Mouse (Mus musculus) lung, embryonic 14.5 days (tissue): ENCODE measurements around the gene Gm5127. TPM values are rescaled to one million over a fixed set of nuclear protein-coding genes. Genes with fewer than 3 reads are reported as not detected.

Experiments used
- ATAC-seq: fragments of 200-750 bp; cut with Nextera tagmentation; 2 replicates; pipeline ENCODE4 v1.8.0; 2017; ENCODE audit warnings: mild to moderate bottlenecking, moderate TSS enrichment, moderate library complexity; ENCODE audit not compliant: insufficient read depth
- DNase-seq: peaks from one replicate; pipeline ENCODE4 v3.0.0-alpha.2; 2015
- H3K27ac ChIP-seq: fragments of 300-500 bp; sonication (generic); 2 replicates; pipeline ENCODE4 v1.5.1; 2014; ENCODE audit warnings: low read depth, mild to moderate bottlenecking, moderate library complexity
- H3K27me3 ChIP-seq: fragments of 300-500 bp; sonication (generic); 2 replicates; pipeline ENCODE4 v1.6.1; 2014; ENCODE audit warnings: low read length, control low read depth; ENCODE audit not compliant: insufficient read depth
- H3K36me3 ChIP-seq: fragments of 300-500 bp; sonication (generic); 2 replicates; pipeline ENCODE4 v1.6.1; 2014; ENCODE audit warnings: control low read depth; ENCODE audit not compliant: insufficient read depth
- H3K4me1 ChIP-seq: fragments of 300-500 bp; sonication (generic); 2 replicates; pipeline ENCODE4 v1.6.1; 2014; ENCODE audit warnings: antibody characterized with exemption, control low read depth; ENCODE audit not compliant: insufficient read depth
- H3K4me2 ChIP-seq: fragments of 300-500 bp; sonication (generic); 2 replicates; pipeline ENCODE4 v1.6.1; 2014; ENCODE audit warnings: mild to moderate bottlenecking
- H3K4me3 ChIP-seq: fragments of 300-500 bp; sonication (generic); 2 replicates; pipeline ENCODE4 v1.5.1; 2014; ENCODE audit warnings: low read depth, low read length
- H3K9ac ChIP-seq: fragments of 300-500 bp; sonication (generic); 2 replicates; pipeline ENCODE4 v1.6.1; 2014
- H3K9me3 ChIP-seq: fragments of 300-500 bp; sonication (generic); 2 replicates; pipeline ENCODE4 v1.6.1; 2016; ENCODE audit warnings: low read depth, low read length, control low read depth
- CTCF ChIP-seq: IDR thresholded peaks from 2 replicates; pipeline ENCODE4 v1.5.1; 2016; ENCODE audit warnings: antibody characterized with exemption, low read depth
- WGBS: fragments of 180-500 bp; shearing (Covaris S2); extraction: QIAGEN DNeasy Blood & Tissue Kit; methylation state at CpG from one replicate; pipeline ENCODE4 v1.1.7; 2014; 5-methylcytosine and 5-hydroxymethylcytosine counted together
- polyA plus RNA-seq: library from polyadenylated mRNA; unstranded; fragments of >200 nt; fragmentation: Nextera tagmentation; extraction: Ambion mirVana; gene quantifications from 2 replicates; pipeline ENCODE4 v1.2.1, GENCODE M21; 2014

Gm5127 gene
- polyA plus RNA-seq, result 0.09 TPM in 1 of 2 replicates, not detected in the other

DNA sequence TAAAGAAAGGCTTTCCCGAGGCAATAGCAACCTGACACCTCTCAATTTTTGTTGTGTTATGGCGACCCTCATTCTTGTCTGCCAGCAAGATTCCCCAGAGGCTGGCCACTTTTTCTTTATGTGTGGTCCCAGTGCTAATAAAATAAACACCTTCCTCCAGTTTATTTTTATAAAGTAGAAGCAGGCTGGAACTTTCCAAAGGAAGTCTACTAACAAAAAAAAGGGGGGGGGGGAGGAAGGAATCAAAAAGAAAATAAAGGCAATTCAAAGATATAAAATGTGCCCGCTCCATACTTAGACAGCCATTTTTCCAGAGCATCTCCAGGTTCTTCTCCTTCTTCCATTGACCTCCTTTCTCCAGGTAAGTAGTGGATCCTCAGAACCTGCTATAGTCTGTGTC, at the start of gene Gm5127:
TSS of gene Gm5127 (plus strand) at position 301 of the 400 bp plus-strand sequence.
- no peaks in the 10 kb centered on the region for H3K4me1 ChIP-seq
- H3K36me3 ChIP-seq, result no peaks in the 10 kb centered on the region
- WGBS, result 25% methylated on average over 3 of the region's 3 CpGs
- TF ChIP-seq CTCF, result no peak
- H3K27ac ChIP-seq, result no peak within 1 kb of the TSS
- no peak within 1 kb of the TSS for H3K9ac ChIP-seq
- ATAC-seq (no peak), DNase-seq (no peak)
- no peak within 1 kb of the TSS for H3K4me2 ChIP-seq
- no peaks in the 10 kb centered on the region for H3K27me3 ChIP-seq
- no peaks in the 10 kb centered on the region for H3K9me3 ChIP-seq
- H3K4me3 ChIP-seq, result no peak within 1 kb of the TSS

GRCm38 (mm10) chrX:106536359-106536758, 46.6 kb upstream of the Gm5127 start:
- no peaks in the 10 kb centered on the region for H3K4me1 ChIP-seq
- ATAC-seq, result no peak
- no peaks in the 10 kb centered on the region for H3K9me3 ChIP-seq
- DNase-seq, result peak; percentile 2
- H3K27ac ChIP-seq, result no peak overlapping the region
- H3K27me3 ChIP-seq, result no peaks in the 10 kb centered on the region
- TF ChIP-seq CTCF, result peak; percentile 48
- no peaks in the 10 kb centered on the region for H3K36me3 ChIP-seq
- WGBS, result 28% methylated on average over 3 of the region's 3 CpGs
- no peak overlapping the region for H3K4me2 ChIP-seq
- H3K4me3 ChIP-seq, result no peak overlapping the region
- H3K9ac ChIP-seq, result no peak overlapping the region

GRCm38 (mm10) chrX:106555457-106555856, 27.5 kb upstream of the Gm5127 start:
- Histone ChIP-seq H3K4me3 (no peak overlapping the region), H3K36me3 (no peaks in the 10 kb centered on the region), H3K4me2 (no peak overlapping the region), H3K27ac (no peak overlapping the region), H3K9ac (no peak overlapping the region), H3K9me3 (no peaks in the 10 kb centered on the region), H3K27me3 (no peaks in the 10 kb centered on the region), H3K4me1 (no peaks in the 10 kb centered on the region)
- no peak for TF ChIP-seq CTCF
- DNase-seq (no peak), ATAC-seq (no peak)
- WGBS, result 70% methylated on average over 2 of the region's 2 CpGs

- Histone ChIP-seq H3K27me3 (no peaks in the 10 kb centered on the region), H3K4me2 (no peak overlapping the region), H3K36me3 (no peaks in the 10 kb centered on the region), H3K4me1 (no peaks in the 10 kb centered on the region), H3K4me3 (no peak overlapping the region), H3K27ac (no peak overlapping the region), H3K9me3 (no peaks in the 10 kb centered on the region), H3K9ac (no peak overlapping the region)
- WGBS, result 52% methylated on average over 3 of the region's 3 CpGs
- TF ChIP-seq CTCF, result no peak
- no peak for DNase-seq
- ATAC-seq, result no peak
Observed at GRCm38 (mm10) chrX:106578966-106579365, 4.0 kb upstream of the Gm5127 start.

GRCm38 (mm10) chrX:106580410-106580809, 2.6 kb upstream of the Gm5127 start:
- H3K4me3 ChIP-seq, result no peak overlapping the region
- TF ChIP-seq CTCF, result no peak
- no peaks in the 10 kb centered on the region for H3K9me3 ChIP-seq
- H3K4me2 ChIP-seq, result no peak overlapping the region
- H3K27me3 ChIP-seq, result no peaks in the 10 kb centered on the region
- DNase-seq (peak; percentile 3), ATAC-seq (no peak)
- H3K36me3 ChIP-seq, result no peaks in the 10 kb centered on the region
- no peaks in the 10 kb centered on the region for H3K4me1 ChIP-seq
- H3K9ac ChIP-seq, result no peak overlapping the region
- no peak overlapping the region for H3K27ac ChIP-seq

- 37% methylated on average over 2 of the region's 2 CpGs for WGBS
- H3K9ac ChIP-seq, result no peak overlapping the region
- no peak overlapping the region for H3K4me3 ChIP-seq
- no peak for DNase-seq
- no peak overlapping the region for H3K4me2 ChIP-seq
- ATAC-seq, result no peak
- no peaks in the 10 kb centered on the region for H3K4me1 ChIP-seq
- no peaks in the 10 kb centered on the region for H3K9me3 ChIP-seq
- H3K36me3 ChIP-seq, result no peaks in the 10 kb centered on the region
- H3K27me3 ChIP-seq, result no peaks in the 10 kb centered on the region
- H3K27ac ChIP-seq, result no peak overlapping the region
- no peak for TF ChIP-seq CTCF
Observed at GRCm38 (mm10) chrX:106582197-106582596, 789 bp upstream of the Gm5127 start.

GRCm38 (mm10) chrX:106593914-106594313, 10.9 kb downstream of the Gm5127 start:
- Histone ChIP-seq H3K4me3 (no peak overlapping the region), H3K4me2 (no peak overlapping the region), H3K9me3 (no peaks in the 10 kb centered on the region), H3K4me1 (no peaks in the 10 kb centered on the region), H3K36me3 (no peaks in the 10 kb centered on the region), H3K27ac (no peak overlapping the region), H3K27me3 (0 out of 2 replicates have a peak, but pooled peaks cover 5% of the 10 kb centered on the region), H3K9ac (no peak overlapping the region)
- DNase-seq (no peak), ATAC-seq (no peak)
- no peak for TF ChIP-seq CTCF

GRCm38 (mm10) chrX:106595904-106596303, 12.9 kb downstream of the Gm5127 start:
- 88% methylated on average over 1 of the region's 1 CpGs for WGBS
- no peak overlapping the region for H3K27ac ChIP-seq
- H3K27me3 ChIP-seq, result no peaks in the 10 kb centered on the region
- no peaks in the 10 kb centered on the region for H3K9me3 ChIP-seq
- no peak for TF ChIP-seq CTCF
- H3K9ac ChIP-seq, result no peak overlapping the region
- H3K4me3 ChIP-seq, result no peak overlapping the region
- no peak overlapping the region for H3K4me2 ChIP-seq
- no peak for ATAC-seq
- DNase-seq, result no peak
- H3K36me3 ChIP-seq, result no peaks in the 10 kb centered on the region
- H3K4me1 ChIP-seq, result no peaks in the 10 kb centered on the region
